Mouse (Mus musculus) left cerebral cortex, postnatal 10 days (tissue): ENCODE results near the gene St6gal2. TPM values are rescaled to one million over a fixed set of nuclear protein-coding genes. Genes with fewer than 3 reads are reported as not detected.

Experiments used
- DNase-seq, 2 experiments: peaks; one replicate each; pipeline ENCODE4 v3.0.0; 2021 to 2022; ENCODE audit warnings: low spot score in 2 of 2, mixed read lengths in 1 of 2; ENCODE audit errors: extremely low spot score in 1 of 2
- intact Hi-C: fragments of 180-260 bp; cut with DNase I; formaldehyde crosslinking; loops from one replicate; pipeline ENCODE4 v1.15.1; 2025
- total RNA-seq, 2 experiments: library from RNA; stranded (reverse); gene quantifications; 2 replicates each; pipeline ENCODE4 v1.2.3; 2021

Gene St6gal2
- total RNA-seq: 10 to 100 TPM; 63.8 to 75.3 TPM

GRCm38 (mm10) chr17:55445250-55446184 lies at the start of gene St6gal2:
St6gal2 (plus strand) TSS chr17:55445382.
- DNase-seq: peak; percentile 56 to 67
- intact Hi-C loops: loop anchor here (10.0 kb wide), 1 partner anchor 151 kb away; no protein-coding TSS in a partner anchor

- DNase-seq: peak in 1 of 2 experiments; percentile 8
- intact Hi-C loops: no loop called here
These were observed 39.1 kb upstream of the St6gal2 start for GRCm38 (mm10) chr17:55406043-55406442.

DNA sequence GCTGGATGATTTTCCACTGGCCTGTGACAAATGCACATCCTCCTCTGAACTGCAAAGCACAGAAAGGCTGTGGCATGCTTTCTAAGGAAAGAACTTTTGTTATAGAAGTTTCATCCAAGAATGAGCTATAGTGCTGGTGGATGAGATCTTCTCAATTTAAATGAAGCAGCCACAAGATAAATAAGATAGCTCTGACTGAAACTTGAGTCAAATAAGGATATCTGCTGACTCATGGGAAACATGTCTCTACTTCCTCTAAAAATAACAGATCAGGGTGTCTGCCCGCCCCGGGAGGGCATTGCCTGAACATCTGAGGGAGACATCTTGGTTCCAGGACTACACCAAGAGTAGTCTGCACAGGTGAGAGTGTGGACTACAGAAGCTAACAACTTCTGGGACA lies 28.7 kb upstream of the St6gal2 start:
- DNase-seq: no peak
- intact Hi-C loops: no loop called here

GRCm38 (mm10) chr17:55446185-55446527 lies 974 bp downstream of the St6gal2 start:
- intact Hi-C loops: loop anchor here (10.0 kb wide), 1 partner anchor 151 kb away; no protein-coding TSS in a partner anchor
- peak in 1 of 2 experiments; percentile 20 for DNase-seq

DNA sequence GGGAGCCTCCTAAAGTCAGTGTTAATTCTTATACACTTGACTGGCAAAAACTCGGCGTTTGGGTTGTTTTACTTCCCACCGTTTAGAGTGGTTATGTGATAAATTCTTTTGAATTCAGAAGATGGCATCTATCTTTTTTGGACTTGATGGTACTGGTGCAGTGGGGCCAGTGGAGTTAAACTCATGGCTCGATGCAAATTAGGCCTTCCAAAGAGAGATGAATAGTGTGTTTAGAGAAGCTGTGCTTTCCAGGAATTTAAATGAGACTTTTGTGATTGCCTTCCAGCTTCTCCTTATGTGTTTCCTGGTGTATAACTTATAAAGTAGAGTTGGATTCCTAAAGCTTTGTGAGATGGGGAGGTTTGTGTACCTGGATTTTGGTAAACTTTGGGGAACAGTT lies 1.5 kb downstream of the St6gal2 start:
- intact Hi-C loops: loop anchor here (10.0 kb wide), 1 partner anchor 152 kb away; no protein-coding TSS in a partner anchor
- no peak for DNase-seq

- no peak for DNase-seq
- intact Hi-C loops: no loop called here
These were observed 5.8 kb downstream of the St6gal2 start for GRCm38 (mm10) chr17:55450943-55451342.

DNA sequence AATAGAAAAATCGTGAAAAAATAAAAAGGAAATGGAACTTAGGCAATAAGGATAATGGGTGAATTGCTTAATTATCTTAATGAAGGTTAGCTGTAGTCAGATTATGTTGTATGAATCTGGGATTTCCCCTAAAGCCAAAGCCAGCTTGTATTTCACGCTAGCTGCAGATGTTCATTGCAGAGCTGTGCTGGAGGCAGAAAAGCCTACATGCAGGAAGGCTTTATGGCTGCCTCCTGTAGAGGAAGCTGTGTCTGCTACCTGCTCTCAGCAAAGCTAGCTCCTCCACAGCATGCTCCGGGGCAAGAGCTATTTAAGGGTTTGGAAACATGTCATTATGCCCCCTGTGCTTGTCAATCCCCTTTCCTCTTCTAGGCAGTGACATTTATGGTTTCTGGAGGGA lies 9.3 kb downstream of the St6gal2 start:
- intact Hi-C loops: no loop called here
- DNase-seq: no peak

GRCm38 (mm10) chr17:55460187-55460586 lies 15.0 kb downstream of the St6gal2 start:
- intact Hi-C loops: no loop called here
- DNase-seq: no peak

DNA sequence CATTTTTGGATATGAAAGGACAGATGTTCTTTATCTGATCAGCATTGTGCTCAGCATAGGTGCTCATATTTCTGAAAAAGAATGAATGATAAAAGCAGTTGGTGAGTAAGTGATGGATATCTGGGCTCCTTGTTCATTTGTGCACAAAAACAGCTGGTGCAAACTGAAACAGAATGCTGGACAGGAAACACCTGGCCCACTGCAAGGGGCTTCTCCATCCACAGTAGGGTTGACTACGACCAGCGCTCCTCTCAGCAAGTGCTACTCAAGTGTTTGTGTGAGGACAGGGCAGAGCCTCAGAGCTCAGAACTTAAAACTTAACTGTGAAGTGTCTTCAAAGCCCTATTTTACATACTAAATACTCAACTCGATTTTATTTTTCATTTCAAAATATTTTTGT lies 22.4 kb downstream of the St6gal2 start:
- intact Hi-C loops: no loop called here
- no peak for DNase-seq

GRCm38 (mm10) chr17:55468963-55469362 lies 23.8 kb downstream of the St6gal2 start:
- no peak for DNase-seq
- intact Hi-C loops: no loop called here

GRCm38 (mm10) chr17:55475974-55476373 lies 30.8 kb downstream of the St6gal2 start:
- DNase-seq: no peak
- intact Hi-C loops: loop anchor here (10.0 kb wide), 2 partner anchors 811 to 1121 kb away; no protein-coding TSS in a partner anchor

DNA sequence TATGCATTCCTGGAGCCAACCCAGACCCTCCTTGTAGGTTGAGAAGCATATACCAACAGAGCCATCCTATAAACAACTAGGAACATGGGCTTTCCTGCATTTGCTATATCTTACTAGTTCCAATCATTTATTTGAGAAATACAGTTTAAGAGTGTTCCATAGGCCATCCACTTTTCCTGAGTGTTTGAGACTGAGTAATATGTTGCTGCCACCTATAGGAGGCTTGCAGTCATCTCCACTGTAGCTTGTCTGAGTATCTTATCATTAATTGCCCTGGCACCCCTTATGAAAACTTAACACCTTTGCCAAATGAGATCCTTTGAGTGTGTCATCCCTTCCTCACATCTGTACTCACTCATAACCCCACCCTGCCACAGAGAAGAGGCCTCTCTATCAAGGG lies 32.2 kb downstream of the St6gal2 start:
- no peak for DNase-seq
- intact Hi-C loops: loop anchor here (10.0 kb wide), 2 partner anchors 813 to 1123 kb away; no protein-coding TSS in a partner anchor

- no peak for DNase-seq
- intact Hi-C loops: loop anchor here (10.0 kb wide), 2 partner anchors 815 to 1125 kb away; no protein-coding TSS in a partner anchor
These were observed 34.2 kb downstream of the St6gal2 start for GRCm38 (mm10) chr17:55479367-55479766.

DNA sequence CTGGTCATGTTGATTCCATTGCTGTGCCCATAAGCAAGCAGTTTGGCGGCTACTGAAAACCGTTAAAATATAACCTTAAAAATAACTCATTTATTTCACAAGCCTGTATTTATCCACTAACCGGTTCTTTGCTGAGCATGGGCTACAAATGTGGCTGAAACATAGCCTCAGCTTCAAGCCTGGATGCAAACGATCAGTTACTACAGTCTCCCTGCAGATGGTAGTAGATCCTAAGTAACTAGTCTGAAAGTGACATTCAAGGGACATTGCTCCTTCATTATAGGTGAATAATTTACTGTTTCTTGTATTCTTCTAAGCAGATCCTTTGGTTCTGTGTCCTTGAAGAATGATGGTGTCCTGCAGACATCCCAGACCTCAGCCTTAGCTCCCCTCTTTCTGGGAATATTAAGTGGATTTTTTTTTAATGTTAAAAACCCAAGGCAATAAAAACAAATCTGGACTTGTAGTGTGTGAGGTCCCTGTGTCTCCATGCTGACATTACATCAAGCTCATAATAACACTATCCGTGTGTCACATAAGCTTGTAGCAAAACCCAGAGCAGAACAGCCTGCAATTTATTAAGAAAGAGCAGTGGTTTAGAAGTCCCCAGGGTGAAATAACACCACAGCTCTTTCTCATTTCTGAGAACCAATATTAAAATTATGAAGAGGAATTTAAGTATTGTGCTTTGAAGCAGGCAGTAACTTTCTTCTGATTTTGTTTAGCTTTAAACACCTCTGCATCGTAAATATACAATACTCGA lies 39.1 kb downstream of the St6gal2 start:
- no peak for DNase-seq
- intact Hi-C loops: no loop called here

GRCm38 (mm10) chr17:55531872-55532271 lies 86.7 kb downstream of the St6gal2 start:
- no peak for DNase-seq
- intact Hi-C loops: no loop called here

DNA sequence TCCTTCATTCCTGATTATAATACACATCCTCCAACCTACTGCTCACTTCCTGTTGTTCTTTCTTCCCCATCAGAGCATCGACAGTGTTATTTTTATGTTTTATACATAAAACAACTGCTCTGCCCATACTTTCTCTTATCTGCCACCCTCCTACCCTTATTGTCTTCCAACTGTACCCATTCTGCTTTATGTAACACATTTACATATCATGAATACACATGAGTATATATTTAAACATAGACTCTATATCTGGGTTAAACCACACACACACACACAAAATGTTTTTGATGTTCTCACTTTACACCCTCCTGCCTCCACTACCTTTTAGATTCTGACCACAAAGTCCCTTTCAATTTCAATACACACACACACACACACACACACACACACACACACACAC lies 103.3 kb downstream of the St6gal2 start:
- DNase-seq: no peak
- intact Hi-C loops: no loop called here

- intact Hi-C loops: no loop called here
- DNase-seq: no peak
These were observed 116.6 kb downstream of the St6gal2 start for GRCm38 (mm10) chr17:55561774-55562173.
